Mouse (Mus musculus) C2C12 (cell line): ENCODE measurements around the gene Hibch. TPM values are rescaled to one million over a fixed set of nuclear protein-coding genes. Genes with fewer than 3 reads are reported as not detected.
"Not testable (repeated sequence)": the region's sequence is repeated elsewhere in the genome, so short reads cannot be mapped to it uniquely, and the experiment has no call there.

Source experiments
- H3K27me3 ChIP-seq: one replicate; pipeline ENCODE4 v1.6.1; 2011; ENCODE audit not compliant: control insufficient read depth, insufficient read depth, insufficient read length
- H3K36me3 ChIP-seq: one replicate; pipeline ENCODE4 v1.6.1; 2011; ENCODE audit not compliant: control insufficient read depth, insufficient read depth
- H3K4me3 ChIP-seq: one replicate; pipeline ENCODE4 v1.5.1; 2011; ENCODE audit warnings: mild to moderate bottlenecking, control low read depth; ENCODE audit not compliant: poor library complexity, insufficient read depth, severe bottlenecking
- H3K79me2 ChIP-seq: one replicate; pipeline ENCODE4 v1.6.1; 2011; ENCODE audit not compliant: control insufficient read depth, insufficient read depth
- H3K79me3 ChIP-seq: one replicate; pipeline ENCODE4 v1.6.1; 2011; ENCODE audit warnings: low read depth, control low read depth
- H3ac ChIP-seq: one replicate; pipeline ENCODE3; 2011; ENCODE audit warnings: low read depth; ENCODE audit not compliant: control insufficient read depth, insufficient read length
- CEBPB ChIP-seq: IDR thresholded peaks from one replicate; pipeline ENCODE4 v1.6.1; 2011; ENCODE audit warnings: low read depth, mild to moderate bottlenecking, control low read depth, moderate library complexity
- CTCF ChIP-seq: IDR thresholded peaks from one replicate; pipeline ENCODE4 v1.5.1; 2011; ENCODE audit not compliant: control insufficient read depth, insufficient read depth, insufficient read length
- FOSL1 ChIP-seq: IDR thresholded peaks from one replicate; pipeline ENCODE4 v1.8.0; 2011; ENCODE audit warnings: mild to moderate bottlenecking, low read length; ENCODE audit not compliant: poor library complexity, insufficient read depth, severe bottlenecking
- MAX ChIP-seq: IDR thresholded peaks from one replicate; pipeline ENCODE4 v1.6.1; 2011; ENCODE audit warnings: mild to moderate bottlenecking, control low read depth
- MYOD1 ChIP-seq: IDR thresholded peaks from one replicate; pipeline ENCODE4 v1.6.1; 2011; ENCODE audit warnings: low read depth; ENCODE audit not compliant: control insufficient read depth, insufficient read length
- MYOG ChIP-seq: IDR thresholded peaks from one replicate; pipeline ENCODE4 v1.6.1; 2011; ENCODE audit not compliant: control insufficient read depth, insufficient read length; ENCODE audit errors: extremely low read depth
- USF1 ChIP-seq: IDR thresholded peaks from one replicate; pipeline ENCODE4 v1.6.1; 2011; ENCODE audit warnings: low read depth, mild to moderate bottlenecking, control low read depth, moderate library complexity
- polyA plus RNA-seq: library from polyadenylated mRNA; unstranded; fragments of >200 nt; fragmentation: generic; extraction: Trizol; gene quantifications from one replicate; pipeline ENCODE4 v1.2.1, GENCODE M21; 2012; ENCODE audit warnings: missing spikeins

Gene Hibch
- polyA plus RNA-seq, 1 experiment: 6.0 TPM

GRCm38 (mm10) chr1:52816910-52817812, 27.6 kb upstream of the Hibch start, which contains the start of gene Inpp1:
Gene Inpp1, minus strand, starts transcription at chr1:52817688.
- TF ChIP-seq USF1 (no peak), CTCF (peak; percentile 3)
- no peaks in the 10 kb centered on the region for H3K79me2 ChIP-seq
- no peaks in the 10 kb centered on the region for H3K27me3 ChIP-seq
- no peaks in the 10 kb centered on the region for H3K36me3 ChIP-seq
- H3K4me3 ChIP-seq: peak within 1 kb of the TSS; percentile 49
- no peaks in the 10 kb centered on the region for H3K79me3 ChIP-seq
- H3ac ChIP-seq: peak within 1 kb of the TSS; percentile 71

DNA sequence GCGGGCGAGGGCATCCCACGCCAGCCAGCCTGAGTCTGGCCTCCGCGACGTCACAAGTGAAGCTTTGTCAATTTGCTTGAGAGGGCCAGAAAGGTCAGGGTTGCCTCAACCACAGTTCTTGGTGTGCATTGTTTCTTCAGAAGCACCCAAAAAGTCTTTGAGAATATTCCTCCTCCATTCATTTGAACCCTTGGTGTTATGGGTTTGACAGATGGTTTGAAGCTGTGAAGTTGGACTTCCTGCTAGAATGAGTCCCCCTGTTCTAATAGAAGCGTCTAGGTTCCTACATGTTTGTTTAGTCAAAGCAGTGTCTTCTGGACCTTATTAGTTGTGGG, 26.9 kb upstream of the Hibch start:
- H3K79me2 ChIP-seq: no peaks in the 10 kb centered on the region
- no peak overlapping the region for H3ac ChIP-seq
- H3K36me3 ChIP-seq: no peaks in the 10 kb centered on the region
- no peaks in the 10 kb centered on the region for H3K27me3 ChIP-seq
- peak overlapping the region; percentile 49 for H3K4me3 ChIP-seq
- no peak for TF ChIP-seq CEBPB
- no peak for TF ChIP-seq USF1
- TF ChIP-seq MAX: no peak
- no peak for TF ChIP-seq MYOD1
- TF ChIP-seq FOSL1: no peak
- TF ChIP-seq MYOG: no peak
- no peak for TF ChIP-seq CTCF
- no peaks in the 10 kb centered on the region for H3K79me3 ChIP-seq

DNA sequence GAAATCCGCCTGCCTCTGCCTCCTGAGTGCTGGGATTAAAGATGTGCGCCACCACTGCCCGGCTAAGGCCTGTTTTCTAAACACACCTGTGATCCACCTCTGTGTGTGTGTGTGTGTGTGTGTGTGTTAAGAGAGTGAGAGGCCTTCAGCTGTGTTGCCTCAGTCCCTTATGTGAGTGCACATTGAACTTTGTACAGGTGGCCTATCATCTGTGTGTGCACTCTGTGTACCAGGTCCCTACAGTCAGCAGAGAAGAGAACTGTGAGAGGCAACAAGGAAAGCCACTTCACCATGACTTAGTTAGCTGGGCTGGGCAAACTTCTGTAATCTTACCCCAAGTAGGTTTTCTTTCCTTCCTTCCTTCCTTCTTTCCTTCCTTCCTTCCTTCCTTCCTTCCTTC, 5.6 kb upstream of the Hibch start:
- Histone ChIP-seq H3K36me3 (no peaks in the 10 kb centered on the region), H3K27me3 (no peaks in the 10 kb centered on the region), H3K79me2 (no peaks in the 10 kb centered on the region), H3K79me3 (no peaks in the 10 kb centered on the region), H3K4me3 (no peak overlapping the region), H3ac (no peak overlapping the region)
- no peak for TF ChIP-seq CTCF
- no peak for TF ChIP-seq FOSL1
- TF ChIP-seq USF1: no peak
- no peak for TF ChIP-seq MYOD1
- TF ChIP-seq MAX: no peak
- no peak for TF ChIP-seq CEBPB

GRCm38 (mm10) chr1:52844354-52844753, 375 bp upstream of the Hibch start:
- Histone ChIP-seq H3K4me3 (no peak overlapping the region), H3K36me3 (no peaks in the 10 kb centered on the region), H3K27me3 (no peaks in the 10 kb centered on the region), H3K79me2 (no peaks in the 10 kb centered on the region), H3ac (no peak overlapping the region), H3K79me3 (no peaks in the 10 kb centered on the region)
- no peak for TF ChIP-seq CEBPB

- TF ChIP-seq CEBPB (no peak), MYOD1 (no peak), MYOG (no peak), CTCF (no peak), FOSL1 (no peak), USF1 (no peak)
- H3K36me3 ChIP-seq: no peaks in the 10 kb centered on the region
- no peak overlapping the region for H3K4me3 ChIP-seq
- no peaks in the 10 kb centered on the region for H3K79me3 ChIP-seq
- no peaks in the 10 kb centered on the region for H3K27me3 ChIP-seq
- H3ac ChIP-seq: no peak overlapping the region
- no peaks in the 10 kb centered on the region for H3K79me2 ChIP-seq
Measured at GRCm38 (mm10) chr1:52846556-52846955, 1.8 kb downstream of the Hibch start.

GRCm38 (mm10) chr1:52849422-52849821, 4.7 kb downstream of the Hibch start:
- Histone ChIP-seq H3K4me3 (no peak overlapping the region), H3K79me3 (no peaks in the 10 kb centered on the region), H3ac (no peak overlapping the region), H3K36me3 (no peaks in the 10 kb centered on the region), H3K79me2 (no peaks in the 10 kb centered on the region), H3K27me3 (no peaks in the 10 kb centered on the region)
- TF ChIP-seq USF1 (no peak), FOSL1 (no peak), MYOD1 (no peak), CEBPB (no peak), MAX (no peak), CTCF (no peak), MYOG (no peak)

DNA sequence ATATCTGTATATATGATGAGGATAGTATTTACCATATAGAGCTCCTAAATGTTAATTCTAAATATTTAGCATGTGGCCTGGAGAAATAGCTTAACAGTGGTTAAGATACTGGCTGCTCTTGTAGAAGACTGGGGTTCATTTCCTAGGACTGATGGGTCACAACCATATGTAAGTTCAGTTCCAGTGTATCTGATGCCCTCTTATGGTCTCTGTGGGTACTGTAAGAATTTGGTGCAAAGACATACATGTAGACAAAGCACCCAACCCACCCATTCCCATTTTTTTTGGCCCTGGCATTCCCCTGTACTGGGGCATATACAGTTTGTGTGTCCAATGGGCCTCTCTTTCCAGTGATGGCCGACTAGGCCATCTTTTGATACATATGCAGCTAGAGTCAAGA, 9.3 kb downstream of the Hibch start:
- H3ac ChIP-seq, H3K27me3 ChIP-seq, H3K36me3 ChIP-seq, H3K4me3 ChIP-seq, H3K79me3 ChIP-seq, H3K79me2 ChIP-seq: not testable (repeated sequence)
